Mouse (Mus musculus) cerebellum, postnatal 14 days (tissue): ENCODE measurements around the gene Catsper2.
A peak's percentile ranks its signal among the peaks of the same experiment; 100 is the strongest.

ENCODE experiments used
- DNase-seq, 2 experiments: peaks; one replicate each; pipeline ENCODE4 v3.0.0; 2021; ENCODE audit warnings: mixed read lengths in 2 of 2

The Catsper2 gene

GRCm38 (mm10) chr2:121413387-121414042 lies at the start of gene Catsper2, which contains the start of gene Pdia3:
Gene Catsper2, minus strand, starts transcription at chr2:121413792.
Gene Pdia3, plus strand, starts transcription at chr2:121413775.
- peak; percentile 94 to 97 for DNase-seq

- no peak for DNase-seq
Measured at GRCm38 (mm10) chr2:121460071-121460470, 46.5 kb upstream of the Catsper2 start.

GRCm38 (mm10) chr2:121456692-121457642 lies 43.4 kb upstream of the Catsper2 start, which contains the start of gene Serinc4:
Gene Serinc4, minus strand, starts transcription at chr2:121456781.
- peak; percentile 85 to 86 for DNase-seq

- no peak for DNase-seq
Measured at GRCm38 (mm10) chr2:121455534-121455933, 41.9 kb upstream of the Catsper2 start.

GRCm38 (mm10) chr2:121453917-121454316 lies 40.3 kb upstream of the Catsper2 start:
- DNase-seq: no peak

GRCm38 (mm10) chr2:121452990-121453389 lies 39.4 kb upstream of the Catsper2 start, which contains the start of gene Hypk:
Gene Hypk, plus strand, starts transcription at chr2:121453290.
- no peak for DNase-seq

GRCm38 (mm10) chr2:121452361-121452760 lies 38.8 kb upstream of the Catsper2 start:
- no peak for DNase-seq

GRCm38 (mm10) chr2:121450093-121450492 lies 36.5 kb upstream of the Catsper2 start:
- no peak for DNase-seq

GRCm38 (mm10) chr2:121449545-121450011 lies 36.0 kb upstream of the Catsper2 start:
- DNase-seq: no peak

- peak; percentile 99 for DNase-seq
Measured at GRCm38 (mm10) chr2:121448739-121449535, 35.3 kb upstream of the Catsper2 start, which contains the start of gene Serf2. Gene Serf2, plus strand, starts transcription at chr2:121449195.

- DNase-seq: peak; percentile 30 to 37
Measured at GRCm38 (mm10) chr2:121448136-121448535, 34.5 kb upstream of the Catsper2 start.

GRCm38 (mm10) chr2:121447006-121447405 lies 33.4 kb upstream of the Catsper2 start:
- DNase-seq: no peak

GRCm38 (mm10) chr2:121446506-121446905 lies 32.9 kb upstream of the Catsper2 start:
- DNase-seq: no peak

- no peak for DNase-seq
Measured at GRCm38 (mm10) chr2:121445117-121445516, 31.5 kb upstream of the Catsper2 start.

- DNase-seq: no peak
Measured at GRCm38 (mm10) chr2:121444178-121444577, 30.6 kb upstream of the Catsper2 start, which contains the start of gene Ell3. Gene Ell3, minus strand, starts transcription at chr2:121444278.

GRCm38 (mm10) chr2:121443068-121443349 lies 29.4 kb upstream of the Catsper2 start:
- peak in 1 of 2 experiments; percentile 35 for DNase-seq

- DNase-seq: peak; percentile 62 to 63
Measured at GRCm38 (mm10) chr2:121442259-121443067, 28.9 kb upstream of the Catsper2 start.

GRCm38 (mm10) chr2:121441800-121442199 lies 28.2 kb upstream of the Catsper2 start:
- no peak for DNase-seq

GRCm38 (mm10) chr2:121440834-121441605 lies 27.4 kb upstream of the Catsper2 start:
- DNase-seq: no peak

GRCm38 (mm10) chr2:121439746-121440145 lies 26.2 kb upstream of the Catsper2 start:
- DNase-seq: no peak

GRCm38 (mm10) chr2:121434854-121435253 lies 21.3 kb upstream of the Catsper2 start:
- DNase-seq: no peak
